Mouse (Mus musculus): ENCODE data around the gene Cyp2c39. TPM values are rescaled to one million over a fixed set of nuclear protein-coding genes. Genes with fewer than 3 reads are reported as not detected.

The Cyp2c39 gene
- 0.22 TPM for polyA plus RNA-seq (2014; fragmentation: Illumina TruSeq; extraction: RNeasy Lipid Tissue Mini Kit (QIAGEN cat#74804); ENCODE audit: low read depth, low replicate concordance)

DNA sequence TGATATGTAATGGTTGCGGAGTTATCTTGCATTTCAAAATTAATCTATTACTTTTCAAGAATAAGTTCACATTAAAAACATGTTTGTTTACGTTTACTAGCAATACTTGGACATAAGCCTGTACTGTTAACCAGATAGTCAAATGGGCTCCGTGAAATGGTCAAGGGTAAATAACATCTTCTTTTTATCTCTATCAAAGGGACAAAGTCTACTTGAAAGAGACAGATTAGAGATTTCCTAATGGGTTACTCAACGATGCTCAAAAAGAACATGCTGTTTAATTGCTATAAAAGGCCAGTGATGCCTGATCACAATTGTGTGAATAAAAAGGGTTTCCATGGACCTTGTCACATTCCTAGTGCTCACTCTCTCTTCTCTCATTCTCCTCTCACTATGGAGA, at the start of gene Cyp2c39:
Gene Cyp2c39 (plus strand): TSS at position 329 of the 400 bp plus-strand sequence.

DNA sequence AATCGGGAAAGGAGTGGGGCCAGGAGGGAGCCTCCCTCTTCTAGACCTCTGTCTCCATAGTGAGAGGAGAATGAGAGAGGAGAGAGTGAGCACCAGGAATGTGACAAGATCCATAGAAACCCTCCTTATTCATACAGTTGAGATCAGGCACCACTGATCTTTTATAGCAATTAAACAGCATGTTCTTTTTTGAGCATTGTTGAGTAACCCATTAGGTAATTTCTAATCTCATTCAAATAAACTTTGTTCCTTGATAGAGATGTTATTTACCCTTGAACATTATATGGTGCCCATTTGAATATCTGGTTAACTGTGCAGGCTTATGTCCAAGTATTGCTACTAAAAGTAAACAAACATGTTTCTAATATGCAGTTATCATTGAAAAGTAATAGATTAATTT, 47.7 kb upstream of the Cyp2c39 start, which contains the start of gene Cyp2c38:
Gene Cyp2c38 (minus strand): TSS at position 135 of the 400 bp plus-strand sequence.

Other genes with a start within 250 kb of the Cyp2c39 start
- 1.6 TPM for gene Cyp2c29, start 241.5 kb upstream of the Cyp2c39 start, polyA plus RNA-seq (2014; fragmentation: Illumina TruSeq; extraction: RNeasy Lipid Tissue Mini Kit (QIAGEN cat#74804); ENCODE audit: low read depth, low replicate concordance)
- gene Cyp2c38, start 47.8 kb upstream of the Cyp2c39 start, polyA plus RNA-seq (2014; fragmentation: Illumina TruSeq; extraction: RNeasy Lipid Tissue Mini Kit (QIAGEN cat#74804); ENCODE audit: low read depth, low replicate concordance): not detected
- not detected for gene Cyp2c67, start 138.2 kb downstream of the Cyp2c39 start, polyA plus RNA-seq (2014; fragmentation: Illumina TruSeq; extraction: RNeasy Lipid Tissue Mini Kit (QIAGEN cat#74804); ENCODE audit: low read depth, low replicate concordance)
- gene Cyp2c68, start 230.2 kb downstream of the Cyp2c39 start, polyA plus RNA-seq (2014; fragmentation: Illumina TruSeq; extraction: RNeasy Lipid Tissue Mini Kit (QIAGEN cat#74804); ENCODE audit: low read depth, low replicate concordance): 0.24 TPM